7 mouse cellular contexts compared by ENCODE assay signal in the genomic region with DNA sequence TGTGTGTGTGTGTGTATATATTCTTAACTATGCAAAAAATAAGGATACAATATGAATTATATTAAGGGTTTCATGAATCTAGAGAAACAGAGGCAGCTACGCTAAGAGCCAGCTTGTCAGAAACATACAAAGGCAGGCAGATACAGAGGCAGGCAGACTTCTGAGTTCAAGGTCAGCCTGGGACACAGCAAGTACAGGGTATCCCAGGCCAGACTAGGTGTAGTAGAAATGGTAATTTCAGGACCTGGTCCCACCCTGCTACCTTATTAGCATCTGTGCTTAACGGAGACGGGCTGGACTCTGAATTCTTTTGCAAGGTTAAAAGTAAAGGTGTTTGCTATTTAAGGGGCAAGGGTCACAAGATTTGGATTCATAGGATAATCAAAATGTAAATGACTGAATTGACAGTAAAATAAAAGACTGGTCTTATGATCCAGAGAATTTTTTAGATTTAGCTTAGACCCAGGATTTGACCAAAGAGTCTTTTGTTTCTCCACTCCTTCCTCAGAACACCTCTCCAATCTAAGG. TPM values are rescaled to one million over a fixed set of nuclear protein-coding genes. Genes with fewer than 3 reads are reported as not detected.
A peak's percentile ranks its signal among the peaks of the same experiment; 100 is the strongest.
DNase-seq lines count a peak whose midpoint lies in the region; ATAC-seq and TF ChIP-seq lines count a peak whose summit lies in the region.

A gene (plus strand): TSS at position 478 of the 528 bp plus-strand sequence.

- ATAC-seq in CD4-positive, CD25-positive, alpha-beta regulatory T cell, adult 4 months = no peak
- no peak for ATAC-seq in forebrain, embryonic 11.5 days (replicated peaks; ENCODE audit: low FRiP score)
- no peak for ATAC-seq in limb, embryonic 14.5 days (ENCODE audit: low FRiP score, low read depth)
- ATAC-seq in stomach, embryonic 16.5 days (ENCODE audit: insufficient read depth, low FRiP score) = no peak

- peaks cover 0 to 6% of the 10 kb centered on the region in 2 experiments; a peak in 2 of 4 replicates for H3K4me1 ChIP-seq in ES-E14 (ENCODE audit: control insufficient read depth in 2 of 2, insufficient read depth in 2 of 2, low read length in 2 of 2, poor library complexity in 1 of 2)
- H3K4me1 ChIP-seq in forebrain, embryonic 11.5 days (replicated peaks; ENCODE audit: control insufficient read depth, insufficient read depth, low read length) = no peaks in the 10 kb centered on the region
- no peaks in the 10 kb centered on the region for H3K4me1 ChIP-seq in limb, embryonic 14.5 days (ENCODE audit: control insufficient read depth, insufficient read depth, low read length)
- H3K4me1 ChIP-seq in stomach, embryonic 16.5 days (ENCODE audit: control insufficient read depth, insufficient read depth, low read length) = no peaks in the 10 kb centered on the region

- peak within 1 kb of the TSS; percentile 28; the same call in 1 of the 2 replicates for H3K9ac ChIP-seq in ES-E14 (ENCODE audit: insufficient read depth, low read depth, low read length, poor library complexity, severe bottlenecking)
- no peak within 1 kb of the TSS for H3K9ac ChIP-seq in forebrain, embryonic 11.5 days (ENCODE audit: low read length)
- H3K9ac ChIP-seq in limb, embryonic 14.5 days (ENCODE audit: low read depth, low read length, severe bottlenecking) = no peak within 1 kb of the TSS
- H3K9ac ChIP-seq in stomach, embryonic 16.5 days (ENCODE audit: low read length) = no peak within 1 kb of the TSS

- 84% methylated on average over 3 of the region's 3 CpGs for WGBS in forebrain, embryonic 11.5 days
- 90% methylated on average over 3 of the region's 3 CpGs for WGBS in limb, embryonic 14.5 days
- WGBS in stomach, embryonic 16.5 days = 74% methylated on average over 3 of the region's 3 CpGs

- intact Hi-C loops in heart, postnatal 36 days (cut with DNase I) = no loop called here

- no peaks in the 10 kb centered on the region for H3K27me3 ChIP-seq in forebrain, embryonic 11.5 days (ENCODE audit: control insufficient read depth, insufficient read depth, low read length)
- no peaks in the 10 kb centered on the region for H3K27me3 ChIP-seq in limb, embryonic 14.5 days (ENCODE audit: control insufficient read depth, insufficient read depth, low read length)
- H3K27me3 ChIP-seq in stomach, embryonic 16.5 days (ENCODE audit: control insufficient read depth, insufficient read depth, low read length) = 0 out of 2 replicates have a peak, but pooled peaks cover 5% of the 10 kb centered on the region

- no peaks in the 10 kb centered on the region for H3K9me3 ChIP-seq in ES-E14 (ENCODE audit: control insufficient read depth, insufficient read depth, low read depth, low read length)
- H3K9me3 ChIP-seq in forebrain, embryonic 11.5 days (ENCODE audit: control insufficient read depth, low read length) = no peaks in the 10 kb centered on the region
- H3K9me3 ChIP-seq in limb, embryonic 14.5 days (ENCODE audit: control insufficient read depth, low read length) = no peaks in the 10 kb centered on the region
- no peaks in the 10 kb centered on the region for H3K9me3 ChIP-seq in stomach, embryonic 16.5 days (replicated peaks; ENCODE audit: control insufficient read depth, low read length)

- H3K4me3 ChIP-seq in ES-E14 (ENCODE audit: insufficient read depth in 1 of 2, low read depth in 1 of 2, low read length in 2 of 2, poor library complexity in 1 of 2, severe bottlenecking in 1 of 2) = peak within 1 kb of the TSS; percentile 18 to 35
- no peak within 1 kb of the TSS for H3K4me3 ChIP-seq in forebrain, embryonic 11.5 days (ENCODE audit: low read depth, low read length)
- H3K4me3 ChIP-seq in limb, embryonic 14.5 days (replicated peaks; ENCODE audit: low read length) = no peak within 1 kb of the TSS
- no peak within 1 kb of the TSS for H3K4me3 ChIP-seq in stomach, embryonic 16.5 days (replicated peaks; ENCODE audit: low read length)

- H3K27ac ChIP-seq in ES-E14 (ENCODE audit: insufficient read depth, low read depth, low read length, poor library complexity, severe bottlenecking) = peak within 1 kb of the TSS; percentile 78; the same call in 1 of the 2 replicates
- no peak within 1 kb of the TSS for H3K27ac ChIP-seq in forebrain, embryonic 11.5 days (ENCODE audit: low read depth, low read length)
- no peak within 1 kb of the TSS for H3K27ac ChIP-seq in limb, embryonic 14.5 days (replicated peaks; ENCODE audit: low read depth, low read length)
- H3K27ac ChIP-seq in stomach, embryonic 16.5 days (ENCODE audit: low read length) = no peak within 1 kb of the TSS

- no peaks in the 10 kb centered on the region for H3K36me3 ChIP-seq in ES-E14 (ENCODE audit: control insufficient read depth, insufficient read depth, low read length, poor library complexity, severe bottlenecking)
- no peaks in the 10 kb centered on the region for H3K36me3 ChIP-seq in forebrain, embryonic 11.5 days (ENCODE audit: control insufficient read depth, insufficient read depth, low read length)
- no peaks in the 10 kb centered on the region for H3K36me3 ChIP-seq in limb, embryonic 14.5 days (ENCODE audit: control insufficient read depth, insufficient read depth, low read length)
- H3K36me3 ChIP-seq in stomach, embryonic 16.5 days (ENCODE audit: control insufficient read depth, insufficient read depth, low read length) = no peaks in the 10 kb centered on the region

- DNase-seq in ES-E14 (ENCODE audit: low read depth, low spot score) = no peak
- no peak for DNase-seq in forebrain, embryonic 11.5 days (ENCODE audit: low spot score)
- no peak for DNase-seq in heart, postnatal 36 days
- DNase-seq in limb, embryonic 14.5 days (ENCODE audit: low spot score) = no peak
- DNase-seq in embryo, embryonic 10.5 days (ENCODE audit: low spot score) = no peak

- no peak for TF ChIP-seq POLR2A in limb, embryonic 14.5 days (IDR thresholded peaks at IDR 0.05; ENCODE audit: borderline replicate concordance, extremely low read depth, insufficient read depth, insufficient read length)

- no peak within 1 kb of the TSS for H3K4me2 ChIP-seq in forebrain, embryonic 11.5 days (ENCODE audit: low read depth, low read length, severe bottlenecking)
- H3K4me2 ChIP-seq in limb, embryonic 14.5 days (replicated peaks; ENCODE audit: low read depth, low read length, severe bottlenecking) = no peak within 1 kb of the TSS
- H3K4me2 ChIP-seq in stomach, embryonic 16.5 days (ENCODE audit: low read depth, low read length) = no peak within 1 kb of the TSS

- in situ Hi-C loops in ES-E14 (cut with MboI; ENCODE audit: low sequenced_read_pairs in 2 of 2, unreplicated experiment in 2 of 2) = no loop called here

TF ChIP-seq in ES-E14, 5 proteins besides CTCF, POLR2A, EP300 and RAD21:
- TF ChIP-seq CHD2 (IDR thresholded peaks at IDR 0.05; ENCODE audit: low read depth, low read length) (no peak), ZC3H11A (IDR thresholded peaks at IDR 0.05; ENCODE audit: borderline replicate concordance, low read depth, low read length) (no peak), ZNF384 (IDR thresholded peaks at IDR 0.05; ENCODE audit: low read depth, low read length) (no peak), HCFC1 (IDR thresholded peaks at IDR 0.05; ENCODE audit: borderline replicate concordance, insufficient read depth, low read length) (no peak), MAFK (IDR thresholded peaks at IDR 0.05; ENCODE audit: insufficient read depth, low read depth, low read length) (no peak)

RNA-seq across cellular contexts. Expression of the gene that starts here (rescaled TPM):
- 10 to 100 TPM; 36.0 to 37.2 TPM for polyA plus RNA-seq in CD4-positive, CD25-positive, alpha-beta regulatory T cell, adult 4 months (2017; shearing (Covaris generic))
- 124 and 141 TPM in 2 replicates for total RNA-seq in ES-E14 (2012; rRNA removed)
- polyA plus RNA-seq in forebrain, embryonic 11.5 days (2014; fragmentation: Nextera tagmentation; extraction: Ambion mirVana) = 77.6 and 85.0 TPM in 2 replicates
- 10 to 100 TPM; 15.3 to 20.8 TPM for total RNA-seq in heart, postnatal 36 days (2021)
- 309 and 389 TPM in 2 replicates for polyA plus RNA-seq in limb, embryonic 14.5 days (2012; rRNA removed)
- 146 and 160 TPM in 2 replicates for polyA plus RNA-seq in limb, embryonic 14.5 days (2014; fragmentation: Nextera tagmentation; extraction: Ambion mirVana)
- polyA plus RNA-seq in stomach, embryonic 16.5 days (2015; fragmentation: Nextera tagmentation; extraction: Ambion mirVana) = 106 and 110 TPM in 2 replicates

Comparison
In these comparisons a context has a peak if more than half of its experiments do, and no peak if none do; other contexts are left out.
1. H3K4me3 ChIP-seq: peak in ES-E14 (2 of 2); none in forebrain, embryonic 11.5 days (single experiment), limb, embryonic 14.5 days (single experiment) and stomach, embryonic 16.5 days (single experiment).